Mouse (Mus musculus) kidney, embryonic 14.5 days (tissue): ENCODE results near the gene Tcta. TPM values are rescaled to one million over a fixed set of nuclear protein-coding genes. Genes with fewer than 3 reads are reported as not detected.

Source experiments
- ATAC-seq: fragments of 200-750 bp; cut with Nextera tagmentation; 2 replicates; pipeline ENCODE4 v1.8.0; 2017; ENCODE audit warnings: moderate number of reproducible peaks, mild to moderate bottlenecking, moderate TSS enrichment, moderate library complexity; ENCODE audit not compliant: low FRiP score, low TSS enrichment
- H3K27ac ChIP-seq: fragments of 300-500 bp; sonication (generic); 2 replicates; pipeline ENCODE4 v1.5.1; 2014; ENCODE audit warnings: low read depth, mild to moderate bottlenecking, low read length, moderate library complexity, mixed read lengths
- H3K27me3 ChIP-seq: fragments of 300-500 bp; sonication (generic); 2 replicates; pipeline ENCODE4 v1.6.1; 2014; ENCODE audit warnings: mild to moderate bottlenecking, low read length; ENCODE audit not compliant: control insufficient read depth, insufficient read depth
- H3K36me3 ChIP-seq: fragments of 300-500 bp; sonication (generic); 2 replicates; pipeline ENCODE4 v1.6.1; 2014; ENCODE audit warnings: low read length, mixed read lengths; ENCODE audit not compliant: control insufficient read depth, insufficient read depth
- H3K4me1 ChIP-seq: fragments of 300-500 bp; sonication (generic); 2 replicates; pipeline ENCODE4 v1.6.1; 2014; ENCODE audit warnings: low read length, mixed read lengths; ENCODE audit not compliant: control insufficient read depth, insufficient read depth
- H3K4me2 ChIP-seq: fragments of 300-500 bp; sonication (generic); replicated peaks from 2 replicates; pipeline ENCODE4 v1.6.1; 2014; ENCODE audit warnings: low read depth, mild to moderate bottlenecking, low read length
- H3K4me3 ChIP-seq: fragments of 300-500 bp; sonication (generic); 2 replicates; pipeline ENCODE4 v1.5.1; 2014; ENCODE audit warnings: mild to moderate bottlenecking, low read length
- H3K9ac ChIP-seq: fragments of 300-500 bp; sonication (generic); 2 replicates; pipeline ENCODE4 v1.6.1; 2014; ENCODE audit warnings: low read depth, mild to moderate bottlenecking, low read length, moderate library complexity
- H3K9me3 ChIP-seq: fragments of 300-500 bp; sonication (generic); 2 replicates; pipeline ENCODE4 v1.6.1; 2016; ENCODE audit warnings: low read length; ENCODE audit not compliant: control insufficient read depth
- WGBS: fragments of 180-500 bp; shearing (Covaris S2); extraction: QIAGEN DNeasy Blood & Tissue Kit; methylation state at CpG from one replicate; pipeline ENCODE4 v1.1.7; 2014; 5-methylcytosine and 5-hydroxymethylcytosine counted together
- polyA plus RNA-seq: library from polyadenylated mRNA; unstranded; fragments of >200 nt; fragmentation: Nextera tagmentation; extraction: Ambion mirVana; gene quantifications from 2 replicates; pipeline ENCODE4 v1.2.1, GENCODE M21; 2014

Tcta gene
- polyA plus RNA-seq, 1 experiment from 2014 or later = 27.8 TPM

GRCm38 (mm10) chr9:108266261-108266935, 39.6 kb downstream of the Tcta start:
- Histone ChIP-seq H3K4me3 (no peak overlapping the region), H3K27ac (no peak overlapping the region), H3K9me3 (no peaks in the 10 kb centered on the region), H3K4me2 (no peak overlapping the region), H3K27me3 (no peaks in the 10 kb centered on the region), H3K36me3 (no peaks in the 10 kb centered on the region), H3K4me1 (peaks cover 21% of the 10 kb centered on the region; the same call in 1 of the 2 replicates), H3K9ac (no peak overlapping the region)
- WGBS = 62% methylated on average over 10 of the region's 10 CpGs
- ATAC-seq = no peak

DNA sequence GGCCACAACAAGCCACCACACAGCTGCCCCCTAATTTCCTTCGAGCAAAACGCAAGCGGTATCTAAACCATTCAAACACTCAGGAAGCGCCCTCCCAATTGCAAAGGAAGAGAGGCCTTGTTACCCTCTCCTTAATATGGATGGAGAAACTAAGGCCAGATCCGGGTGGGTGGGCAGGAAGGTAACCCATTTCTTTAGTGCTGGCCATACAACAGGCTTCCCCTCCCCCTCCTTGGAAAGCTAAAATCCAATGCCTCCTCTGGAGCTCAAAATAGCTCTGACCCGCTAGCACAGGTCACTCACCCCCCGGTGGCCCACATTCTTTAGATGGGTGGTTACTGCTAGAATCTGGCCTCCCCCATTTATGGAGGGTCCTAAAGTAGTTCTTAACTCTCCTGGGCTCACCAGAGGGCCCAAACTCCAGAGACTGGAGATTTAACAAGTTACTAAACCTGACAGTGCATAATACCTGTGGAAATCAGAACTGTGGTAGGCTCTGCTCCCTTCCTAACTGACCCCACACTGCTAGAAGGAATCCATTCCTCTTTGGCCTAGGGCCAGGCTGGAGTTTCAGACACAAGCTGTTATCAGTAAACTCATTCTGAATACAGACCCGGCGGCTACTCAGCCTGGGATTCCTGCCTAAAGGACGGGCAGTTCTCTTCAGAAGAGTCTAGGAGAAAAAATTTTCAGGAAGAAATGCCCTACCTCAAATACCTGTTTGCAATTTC, 41.6 kb downstream of the Tcta start:
- H3K27me3 ChIP-seq = no peaks in the 10 kb centered on the region
- ATAC-seq = no peak; the same call in none of the 2 replicates
- peak overlapping the region; percentile 93; the same call in 1 of the 2 replicates for H3K9ac ChIP-seq
- H3K9me3 ChIP-seq = no peaks in the 10 kb centered on the region
- H3K27ac ChIP-seq = peak overlapping the region; percentile 73
- H3K4me3 ChIP-seq = peak overlapping the region; percentile 92
- 12% methylated on average over 10 of the region's 10 CpGs for WGBS
- peaks cover 29% of the 10 kb centered on the region for H3K4me1 ChIP-seq
- peak overlapping the region; percentile 69 for H3K4me2 ChIP-seq
- no peaks in the 10 kb centered on the region for H3K36me3 ChIP-seq

DNA sequence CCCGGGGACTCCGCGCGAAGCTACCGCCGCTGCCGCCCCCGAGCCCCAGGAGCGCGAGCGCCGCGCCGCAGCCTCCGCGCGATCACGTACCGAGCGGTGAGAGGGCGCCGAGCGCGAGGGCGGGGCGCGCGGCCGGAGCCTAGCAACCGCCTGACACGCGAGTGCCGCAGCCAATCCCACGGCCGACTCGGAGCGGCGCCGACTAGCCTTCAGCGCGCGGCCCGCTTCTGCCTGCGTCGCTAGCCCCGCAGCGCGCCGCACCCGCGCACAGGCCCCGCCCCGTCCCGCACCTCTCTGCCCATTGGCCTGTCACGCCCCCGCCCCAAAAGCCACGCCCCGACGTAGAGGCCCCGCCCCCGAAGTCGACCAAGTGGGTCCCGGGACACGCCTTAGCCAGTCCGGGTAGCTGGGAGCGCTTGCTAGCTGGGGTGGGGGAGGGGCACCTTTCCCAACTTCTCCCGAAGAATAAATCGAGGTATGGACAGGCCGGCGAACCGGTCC, 42.2 kb downstream of the Tcta start, which contains the start of gene Dag1:
Gene Dag1, minus strand, starts transcription at position 269 of the 501 bp plus-strand sequence.
- WGBS = under 1% methylated on average over 57 of the region's 71 CpGs
- H3K4me2 ChIP-seq = peak within 1 kb of the TSS; percentile 69
- H3K4me1 ChIP-seq = peaks cover 29% of the 10 kb centered on the region
- no peaks in the 10 kb centered on the region for H3K9me3 ChIP-seq
- peak within 1 kb of the TSS; percentile 92 for H3K4me3 ChIP-seq
- peak within 1 kb of the TSS; percentile 93 for H3K9ac ChIP-seq
- H3K27ac ChIP-seq = peak within 1 kb of the TSS; percentile 93
- no peaks in the 10 kb centered on the region for H3K36me3 ChIP-seq
- H3K27me3 ChIP-seq = no peaks in the 10 kb centered on the region
- peak; percentile 98 for ATAC-seq

DNA sequence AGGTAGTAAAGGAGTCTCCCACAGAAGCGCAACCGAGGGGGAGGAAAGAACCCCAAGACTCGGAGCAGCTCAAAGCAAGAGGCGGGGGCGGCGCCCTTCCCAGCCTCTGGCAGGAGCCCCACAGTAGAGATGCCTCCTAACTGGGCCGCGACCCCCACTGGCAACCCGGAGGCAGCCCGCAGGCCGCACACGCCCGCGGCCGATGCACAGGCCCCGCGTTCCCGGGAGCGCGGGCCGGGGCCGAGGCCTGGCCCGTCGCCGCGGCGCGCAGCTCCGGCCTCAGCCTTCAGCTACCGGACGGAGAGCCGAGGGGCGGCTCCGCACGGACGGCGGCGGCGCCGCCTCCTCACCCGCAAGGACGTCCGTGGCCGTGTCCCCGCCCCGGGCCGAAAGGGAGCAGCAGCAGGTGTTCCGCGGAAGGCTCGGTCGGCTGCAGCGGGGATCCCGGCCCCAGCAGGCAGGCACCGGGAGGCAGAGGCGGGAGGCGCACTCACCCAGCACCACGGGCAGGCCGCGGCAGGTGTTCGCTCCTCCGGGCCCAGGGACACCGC, 42.8 kb downstream of the Tcta start:
- Histone ChIP-seq H3K4me2 (peak overlapping the region; percentile 69), H3K4me3 (peak overlapping the region; percentile 92), H3K36me3 (no peaks in the 10 kb centered on the region), H3K9ac (peak overlapping the region; percentile 93), H3K4me1 (peaks cover 29% of the 10 kb centered on the region), H3K9me3 (no peaks in the 10 kb centered on the region), H3K27ac (peak overlapping the region; percentile 93), H3K27me3 (no peaks in the 10 kb centered on the region)
- WGBS = under 1% methylated on average over 55 of the region's 62 CpGs
- ATAC-seq = peak; percentile 49

GRCm38 (mm10) chr9:108262494-108263049, 43.4 kb downstream of the Tcta start:
- Histone ChIP-seq H3K9me3 (no peaks in the 10 kb centered on the region), H3K4me2 (peak overlapping the region; percentile 69), H3K36me3 (no peaks in the 10 kb centered on the region), H3K27ac (peak overlapping the region; percentile 93; the same call in 1 of the 2 replicates), H3K9ac (peak overlapping the region; percentile 93), H3K4me3 (peak overlapping the region; percentile 92), H3K27me3 (no peaks in the 10 kb centered on the region), H3K4me1 (peaks cover 29% of the 10 kb centered on the region)
- 36% methylated on average over 11 of the region's 11 CpGs for WGBS
- ATAC-seq = no peak

GRCm38 (mm10) chr9:108261865-108262264, 44.1 kb downstream of the Tcta start:
- Histone ChIP-seq H3K9me3 (no peaks in the 10 kb centered on the region), H3K4me2 (peak overlapping the region; percentile 69), H3K4me1 (peaks cover 29% of the 10 kb centered on the region), H3K36me3 (no peaks in the 10 kb centered on the region), H3K27ac (no peak overlapping the region; the same call in 1 of the 2 replicates), H3K27me3 (no peaks in the 10 kb centered on the region), H3K4me3 (peak overlapping the region; percentile 92), H3K9ac (no peak overlapping the region)
- 58% methylated on average over 7 of the region's 7 CpGs for WGBS
- no peak for ATAC-seq

GRCm38 (mm10) chr9:108260526-108260925, 45.4 kb downstream of the Tcta start:
- peaks cover 29% of the 10 kb centered on the region for H3K4me1 ChIP-seq
- ATAC-seq = no peak
- no peak overlapping the region for H3K4me2 ChIP-seq
- H3K4me3 ChIP-seq = no peak overlapping the region
- H3K36me3 ChIP-seq = no peaks in the 10 kb centered on the region
- H3K27ac ChIP-seq = no peak overlapping the region
- no peaks in the 10 kb centered on the region for H3K27me3 ChIP-seq
- WGBS = 79% methylated on average over 4 of the region's 4 CpGs
- no peaks in the 10 kb centered on the region for H3K9me3 ChIP-seq
- no peak overlapping the region for H3K9ac ChIP-seq
